Mouse (Mus musculus) thymus, adult 2 months (tissue): ENCODE results near the gene Slc39a3.

ENCODE experiments used
- CTCF ChIP-seq: fragments of 200-500 bp; IDR thresholded peaks from 2 replicates; pipeline ENCODE4 v1.5.1; 2012; ENCODE audit warnings: mild to moderate bottlenecking, control low read depth, low read length, moderate library complexity, borderline replicate concordance; ENCODE audit not compliant: control insufficient read depth, poor library complexity, insufficient read depth; ENCODE audit errors: extremely low read depth
- POLR2A ChIP-seq: fragments of 200-500 bp; IDR thresholded peaks from 2 replicates; pipeline ENCODE4 v1.6.1; 2012; ENCODE audit warnings: mild to moderate bottlenecking, low read length, control low read depth, moderate library complexity; ENCODE audit not compliant: control insufficient read depth, poor library complexity, insufficient read depth; ENCODE audit errors: extremely low read depth

- TF ChIP-seq POLR2A: no peak
- no peak for TF ChIP-seq CTCF
These were observed 8.2 kb downstream of the Slc39a3 start for GRCm38 (mm10) chr10:81029031-81029430.
